Mouse (Mus musculus) brain, embryonic 14.5 days (tissue): ENCODE data around the gene Dnmt3c.

Experiments
- CTCF ChIP-seq: fragments of 200-500 bp; IDR thresholded peaks from 2 replicates; pipeline ENCODE4 v1.5.1; 2012; ENCODE audit warnings: inconsistent platforms, mild to moderate bottlenecking, moderate library complexity, borderline replicate concordance; ENCODE audit not compliant: insufficient read depth, insufficient read length; ENCODE audit errors: extremely low read depth
- POLR2A ChIP-seq: fragments of 200-500 bp; IDR thresholded peaks from 2 replicates; pipeline ENCODE4 v1.6.1; 2012; ENCODE audit warnings: mild to moderate bottlenecking, inconsistent platforms, borderline replicate concordance; ENCODE audit not compliant: poor library complexity, insufficient read depth, insufficient read length, severe bottlenecking; ENCODE audit errors: extremely low read depth

DNA sequence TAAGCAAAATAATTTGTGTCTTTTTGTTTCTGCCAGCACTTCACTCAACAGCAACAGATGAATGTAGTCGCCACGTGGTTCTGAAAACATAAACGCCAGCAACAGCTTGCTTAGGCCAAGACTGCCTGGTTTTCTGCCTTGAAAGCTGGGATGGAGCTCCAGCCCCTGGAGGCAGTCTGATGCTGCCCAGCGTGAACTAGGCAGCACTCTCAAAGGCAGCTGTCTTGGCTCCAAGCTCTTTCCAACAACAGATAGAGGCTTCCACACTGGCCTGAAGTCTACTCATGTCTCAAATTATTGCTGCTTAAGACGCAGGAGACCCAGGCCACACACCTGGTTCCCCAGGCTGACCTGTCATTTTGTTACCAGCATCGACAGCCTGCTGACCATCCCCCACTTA, 6.9 kb downstream of the Dnmt3c start:
- TF ChIP-seq CTCF = no peak
- TF ChIP-seq POLR2A = no peak
